Mouse (Mus musculus) myocyte (in vitro differentiated cells): ENCODE measurements around the gene Pigk. TPM values are rescaled to one million over a fixed set of nuclear protein-coding genes. Genes with fewer than 3 reads are reported as not detected.
A peak's percentile ranks its signal among the peaks of the same experiment; 100 is the strongest.

Experiments
- H3K27me3 ChIP-seq: one replicate; pipeline ENCODE4 v1.6.1; 2011; ENCODE audit not compliant: control insufficient read depth, insufficient read depth, insufficient read length
- H3K36me3 ChIP-seq: one replicate; pipeline ENCODE4 v1.6.1; 2011; ENCODE audit not compliant: control insufficient read depth, insufficient read depth
- H3K4me2 ChIP-seq: one replicate; pipeline ENCODE4 v1.6.1; 2011; ENCODE audit warnings: low read depth, control low read depth
- H3K4me3 ChIP-seq: one replicate; pipeline ENCODE4 v1.5.1; 2011; ENCODE audit warnings: mild to moderate bottlenecking, control low read depth, moderate library complexity
- H3K79me2 ChIP-seq: one replicate; pipeline ENCODE4 v1.6.1; 2011; ENCODE audit not compliant: control insufficient read depth, insufficient read depth
- H3ac ChIP-seq: one replicate; pipeline ENCODE4 v1.6.1; 2011; ENCODE audit not compliant: control insufficient read depth, insufficient read length
- CEBPB ChIP-seq: IDR thresholded peaks from 2 replicates; pipeline ENCODE4 v1.6.1; 2011; ENCODE audit warnings: mild to moderate bottlenecking, moderate library complexity; ENCODE audit not compliant: poor library complexity, insufficient read depth, severe bottlenecking
- E2F4 ChIP-seq: IDR thresholded peaks from one replicate; pipeline ENCODE4 v1.6.1; 2011; ENCODE audit warnings: mild to moderate bottlenecking, control low read depth, moderate library complexity; ENCODE audit not compliant: insufficient read depth
- MAX ChIP-seq: IDR thresholded peaks from one replicate; pipeline ENCODE4 v1.6.1; 2011; ENCODE audit warnings: low read depth, mild to moderate bottlenecking, control low read depth
- MYOD1 ChIP-seq, 3 experiments: IDR thresholded peaks; one replicate each; pipeline ENCODE4 v1.6.1; 2011; ENCODE audit warnings: control low read depth in 2 of 3, low read depth in 2 of 3, mild to moderate bottlenecking in 2 of 3, moderate library complexity in 1 of 3; ENCODE audit not compliant: insufficient read length in 2 of 3, control insufficient read depth in 1 of 3
- MYOG ChIP-seq, 3 experiments: IDR thresholded peaks; one replicate each; pipeline ENCODE4 v1.6.1; 2011; ENCODE audit warnings: control low read depth in 2 of 3, low read depth in 2 of 3, mild to moderate bottlenecking in 2 of 3; ENCODE audit not compliant: insufficient read length in 2 of 3, control insufficient read depth in 1 of 3, insufficient read depth in 1 of 3
- POLR2A ChIP-seq: IDR thresholded peaks from one replicate; pipeline ENCODE4 v1.6.1; 2011; ENCODE audit warnings: low read depth, mild to moderate bottlenecking, control low read depth, moderate library complexity; ENCODE audit not compliant: insufficient read length
- POLR2AphosphoS2 ChIP-seq: IDR thresholded peaks from one replicate; pipeline ENCODE4 v1.6.1; 2011; ENCODE audit warnings: low read depth, control low read depth; ENCODE audit not compliant: insufficient read length
- REST ChIP-seq: IDR thresholded peaks from one replicate; pipeline ENCODE4 v1.6.1; 2011; ENCODE audit warnings: mild to moderate bottlenecking, control low read depth, moderate library complexity; ENCODE audit not compliant: insufficient read depth, insufficient read length
- SRF ChIP-seq: IDR thresholded peaks from one replicate; pipeline ENCODE4 v1.6.1; 2011; ENCODE audit warnings: low read depth; ENCODE audit not compliant: control insufficient read depth, insufficient read length
- TCF12 ChIP-seq: IDR thresholded peaks from one replicate; pipeline ENCODE4 v1.6.1; 2011; ENCODE audit warnings: mild to moderate bottlenecking, control low read depth; ENCODE audit not compliant: poor library complexity, insufficient read depth, severe bottlenecking
- TCF3 ChIP-seq: IDR thresholded peaks from one replicate; pipeline ENCODE4 v1.6.1; 2011; ENCODE audit warnings: low read depth, control low read depth; ENCODE audit not compliant: insufficient read length
- USF1 ChIP-seq: IDR thresholded peaks from one replicate; pipeline ENCODE4 v1.6.1; 2011; ENCODE audit warnings: low read depth, mild to moderate bottlenecking, control low read depth, moderate library complexity
- polyA plus RNA-seq: library from polyadenylated mRNA; unstranded; fragments of >200 nt; fragmentation: generic; extraction: Trizol; gene quantifications from one replicate; pipeline ENCODE4 v1.2.1, GENCODE M21; 2012; ENCODE audit warnings: missing spikeins

Gene Pigk
- polyA plus RNA-seq, 1 experiment = 20.7 TPM

DNA sequence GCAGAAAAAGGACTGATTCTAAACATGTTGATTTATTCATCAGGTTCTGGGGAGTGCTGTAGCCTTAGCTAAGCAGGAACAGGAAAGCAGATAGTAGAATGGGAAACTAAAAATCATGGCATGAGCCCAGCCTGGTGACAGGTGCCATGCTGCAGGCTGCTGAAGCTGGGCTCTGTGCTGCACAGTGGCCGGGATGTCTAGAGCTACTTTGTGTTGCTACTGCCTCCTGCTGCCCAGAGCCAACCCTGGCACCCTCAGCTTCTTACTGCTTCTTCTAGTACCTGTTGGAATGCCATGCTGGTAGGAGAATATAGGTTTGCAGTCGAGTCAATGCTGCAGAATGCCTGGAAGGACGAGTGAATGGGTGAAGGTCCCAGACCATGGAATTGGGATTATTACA, 8.9 kb downstream of the Pigk start:
- Histone ChIP-seq H3K27me3 (no peaks in the 10 kb centered on the region), H3K4me3 (no peak overlapping the region), H3ac (no peak overlapping the region), H3K4me2 (no peak overlapping the region), H3K36me3 (peaks cover 7% of the 10 kb centered on the region), H3K79me2 (peaks cover 9% of the 10 kb centered on the region)
- TF ChIP-seq REST = no peak
- TF ChIP-seq POLR2AphosphoS2 = no peak
- TF ChIP-seq MYOG (IDR thresholded peaks at IDR 0.05; ENCODE audit: control insufficient read depth in 1 of 3, insufficient read depth in 1 of 3, insufficient read length in 2 of 3, low read depth in 2 of 3) = peak in 2 of 3 experiments; percentile 42 to 58
- TF ChIP-seq TCF12 = no peak
- TF ChIP-seq MYOD1 (IDR thresholded peaks at IDR 0.05; ENCODE audit: control insufficient read depth in 1 of 3, insufficient read length in 2 of 3, low read depth in 2 of 3) = peak in 2 of 3 experiments; percentile 49 to 67
- no peak for TF ChIP-seq E2F4

DNA sequence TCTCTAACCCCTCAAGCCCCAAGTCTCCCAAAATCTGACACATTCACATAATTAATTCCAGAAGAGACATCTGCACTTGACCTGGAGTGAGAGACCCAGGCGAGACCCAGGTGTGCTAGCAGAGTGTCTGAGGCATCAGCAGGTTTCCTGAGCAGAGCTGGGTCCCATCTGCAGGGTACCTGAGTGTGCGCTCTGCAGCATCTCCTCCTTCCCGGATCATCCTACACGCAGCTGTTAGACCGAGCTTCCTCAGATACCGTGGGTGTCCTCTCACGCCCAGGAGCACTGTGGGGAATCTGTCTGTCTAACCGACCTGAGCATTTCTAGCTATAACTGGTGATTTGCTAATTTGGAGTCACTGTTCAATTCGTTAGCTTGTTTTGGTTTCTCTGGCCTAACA, 10.5 kb downstream of the Pigk start:
- no peak overlapping the region for H3K4me3 ChIP-seq
- H3K36me3 ChIP-seq = peaks cover 7% of the 10 kb centered on the region
- H3ac ChIP-seq = no peak overlapping the region
- H3K79me2 ChIP-seq = peaks cover 9% of the 10 kb centered on the region
- H3K27me3 ChIP-seq = no peaks in the 10 kb centered on the region
- TF ChIP-seq TCF12 (no peak), E2F4 (no peak), TCF3 (no peak), MYOG (IDR thresholded peaks at IDR 0.05; ENCODE audit: control insufficient read depth in 1 of 3, insufficient read depth in 1 of 3, insufficient read length in 2 of 3, low read depth in 2 of 3) (no peak), MYOD1 (IDR thresholded peaks at IDR 0.05; ENCODE audit: control insufficient read depth in 1 of 3, insufficient read length in 2 of 3, low read depth in 2 of 3) (no peak), SRF (no peak), POLR2AphosphoS2 (no peak), REST (no peak), POLR2A (no peak), USF1 (no peak), CEBPB (no peak), MAX (no peak)
- H3K4me2 ChIP-seq = no peak overlapping the region

DNA sequence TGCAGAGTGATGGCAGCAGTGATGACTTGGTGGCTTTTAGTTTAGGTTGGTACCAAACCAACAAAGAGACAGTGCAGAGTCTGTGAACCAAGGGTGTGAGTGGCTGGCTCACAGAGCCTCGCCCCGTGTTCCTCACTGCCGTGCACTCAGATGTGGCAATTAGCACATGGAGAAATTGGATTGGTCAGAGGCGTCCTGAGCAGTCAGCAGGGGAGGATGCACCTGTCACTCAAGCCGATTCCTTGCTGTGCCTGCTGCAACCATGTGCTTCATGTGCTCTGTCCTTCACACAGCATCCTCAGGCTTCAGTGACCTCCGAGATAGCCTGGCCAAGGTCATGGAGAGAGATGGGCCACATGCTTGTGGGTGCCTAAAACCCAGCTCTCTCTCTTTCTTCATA, 14.3 kb downstream of the Pigk start:
- Histone ChIP-seq H3K27me3 (no peaks in the 10 kb centered on the region), H3K4me2 (no peak overlapping the region), H3K36me3 (peaks cover 5% of the 10 kb centered on the region), H3K4me3 (no peak overlapping the region), H3K79me2 (peaks cover 9% of the 10 kb centered on the region), H3ac (no peak overlapping the region)
- TF ChIP-seq TCF12 = no peak
- no peak for TF ChIP-seq POLR2A
- no peak for TF ChIP-seq CEBPB
- no peak for TF ChIP-seq MAX
- no peak for TF ChIP-seq MYOG (IDR thresholded peaks at IDR 0.05; ENCODE audit: control insufficient read depth in 1 of 3, insufficient read depth in 1 of 3, insufficient read length in 2 of 3, low read depth in 2 of 3)
- TF ChIP-seq E2F4 = no peak

DNA sequence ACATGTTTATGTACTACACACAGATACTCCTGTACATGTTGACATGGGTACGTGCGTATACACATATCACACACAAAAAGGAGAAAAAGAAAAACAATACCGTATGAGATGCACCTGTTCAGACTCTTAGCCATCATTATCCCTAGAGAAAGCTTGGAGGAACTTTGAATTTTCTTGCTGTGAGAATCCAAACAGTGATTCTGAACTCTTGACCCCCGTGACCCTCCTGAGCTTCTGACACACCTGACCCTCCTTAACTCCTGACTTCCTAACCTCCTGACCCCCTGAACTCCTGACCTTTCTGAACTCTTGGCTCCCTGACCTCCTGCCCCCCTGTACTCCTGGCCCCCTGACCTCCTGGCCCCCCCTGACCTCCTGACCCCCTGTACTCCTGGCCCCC, 19.1 kb downstream of the Pigk start:
- H3ac ChIP-seq = no peak overlapping the region
- H3K79me2 ChIP-seq = peaks cover 5% of the 10 kb centered on the region
- TF ChIP-seq E2F4 (no peak), USF1 (no peak), SRF (no peak), POLR2AphosphoS2 (no peak), MYOG (IDR thresholded peaks at IDR 0.05; ENCODE audit: control insufficient read depth in 1 of 3, insufficient read depth in 1 of 3, insufficient read length in 2 of 3, low read depth in 2 of 3) (no peak), REST (no peak), MYOD1 (IDR thresholded peaks at IDR 0.05; ENCODE audit: control insufficient read depth in 1 of 3, insufficient read length in 2 of 3, low read depth in 2 of 3) (no peak), MAX (no peak), POLR2A (no peak), TCF3 (no peak)
- no peaks in the 10 kb centered on the region for H3K36me3 ChIP-seq
- H3K27me3 ChIP-seq = no peaks in the 10 kb centered on the region
- H3K4me3 ChIP-seq = no peak overlapping the region
- no peak overlapping the region for H3K4me2 ChIP-seq

DNA sequence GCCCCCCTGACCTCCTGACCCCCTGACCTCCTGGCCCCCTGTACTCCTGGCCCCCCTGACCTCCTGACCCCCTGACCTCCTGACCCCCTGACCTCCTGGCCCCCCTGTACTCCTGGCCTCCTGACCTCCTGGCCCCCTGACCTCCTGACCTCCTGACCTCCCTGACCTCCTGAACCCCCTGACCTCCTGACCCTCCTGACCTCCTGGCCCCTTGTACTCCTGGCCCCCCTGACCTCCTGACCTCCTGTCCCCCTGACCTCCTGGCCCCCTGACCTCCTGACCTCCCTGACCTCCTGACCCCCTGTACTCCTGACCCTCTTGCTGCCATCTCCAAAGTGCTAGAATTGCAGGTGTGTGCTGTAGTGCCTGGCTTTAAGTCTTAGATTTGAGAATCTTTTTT, 19.6 kb downstream of the Pigk start:
- peaks cover 5% of the 10 kb centered on the region for H3K79me2 ChIP-seq
- H3ac ChIP-seq = no peak overlapping the region
- no peaks in the 10 kb centered on the region for H3K36me3 ChIP-seq
- H3K4me2 ChIP-seq = no peak overlapping the region
- TF ChIP-seq SRF (no peak), CEBPB (no peak), TCF3 (no peak), TCF12 (no peak), USF1 (no peak), MYOD1 (IDR thresholded peaks at IDR 0.05; ENCODE audit: control insufficient read depth in 1 of 3, insufficient read length in 2 of 3, low read depth in 2 of 3) (no peak), POLR2AphosphoS2 (no peak), POLR2A (no peak), REST (no peak), E2F4 (no peak), MAX (no peak), MYOG (IDR thresholded peaks at IDR 0.05; ENCODE audit: control insufficient read depth in 1 of 3, insufficient read depth in 1 of 3, insufficient read length in 2 of 3, low read depth in 2 of 3) (no peak)
- no peak overlapping the region for H3K4me3 ChIP-seq
- no peaks in the 10 kb centered on the region for H3K27me3 ChIP-seq
